Comparison of ENCODE assay signal across 9 mouse cellular contexts in genomic region chr19:53084735-53085134, GRCm38 (mm10). TPM values are rescaled to one million over a fixed set of nuclear protein-coding genes. Genes with fewer than 3 reads are reported as not detected.
DNase-seq lines count a peak whose midpoint lies in the region; ATAC-seq and TF ChIP-seq lines count a peak whose summit lies in the region.
"Had no signal": no experiment of that assay in that cellular context is flagged by ENCODE, and none has a peak within 500 bp of the region (broad histone marks: within the 10 kb centered on the region; RNA-seq: fewer than 3 reads in every experiment).

No protein-coding gene starts in this region.

- no peak for TF ChIP-seq EP300 in heart, postnatal 0 days (IDR thresholded peaks at IDR 0.05; ENCODE audit: low read depth)

- H3K4me3 ChIP-seq in heart, postnatal 0 days (ENCODE audit: low read depth, low read length): no peak overlapping the region
- no peak overlapping the region for H3K4me3 ChIP-seq in lung, embryonic 16.5 days (ENCODE audit: low read length)
- H3K4me3 ChIP-seq in hindbrain, embryonic 11.5 days (ENCODE audit: low read depth, low read length): no peak overlapping the region
- H3K4me3 ChIP-seq: megakaryocyte, embryonic 14.5 days had no signal

- DNase-seq in gastrocnemius, postnatal 25 days: peak; percentile 28
- DNase-seq in gastrocnemius, adult 8-10 months (ENCODE audit: low spot score in 2 of 2): no peak
- peak; percentile 72 for DNase-seq in cerebellum, adult 9-11 months
- peak; percentile 59 for DNase-seq in heart, postnatal 0 days (ENCODE audit: low spot score)
- DNase-seq in hindbrain, embryonic 11.5 days (ENCODE audit: low spot score): no peak
- DNase-seq in frontal cortex, postnatal 36 days (ENCODE audit: low spot score in 2 of 2): no peak

- H3K4me2 ChIP-seq in heart, postnatal 0 days (ENCODE audit: low read depth, low read length): no peak overlapping the region
- peak overlapping the region; percentile 22; the same call in 1 of the 2 replicates for H3K4me2 ChIP-seq in lung, embryonic 16.5 days (ENCODE audit: low read depth, low read length)
- H3K4me2 ChIP-seq in hindbrain, embryonic 11.5 days (replicated peaks; ENCODE audit: low read depth, low read length): no peak overlapping the region

- TF ChIP-seq CTCF in heart, postnatal 0 days (IDR thresholded peaks at IDR 0.05; ENCODE audit: low read depth): no peak

- no peaks in the 10 kb centered on the region for H3K9me3 ChIP-seq in heart, postnatal 0 days (replicated peaks; ENCODE audit: control insufficient read depth, low read length)
- no peaks in the 10 kb centered on the region for H3K9me3 ChIP-seq in lung, embryonic 16.5 days (ENCODE audit: control insufficient read depth, low read length)
- H3K9me3 ChIP-seq in hindbrain, embryonic 11.5 days (ENCODE audit: control insufficient read depth, low read length): no peaks in the 10 kb centered on the region

- H3K36me3 ChIP-seq in heart, postnatal 0 days (replicated peaks; ENCODE audit: control insufficient read depth, insufficient read depth, low read length): no peaks in the 10 kb centered on the region
- no peaks in the 10 kb centered on the region for H3K36me3 ChIP-seq in lung, embryonic 16.5 days (ENCODE audit: control insufficient read depth, insufficient read depth, low read length)
- no peaks in the 10 kb centered on the region for H3K36me3 ChIP-seq in hindbrain, embryonic 11.5 days (ENCODE audit: control insufficient read depth, insufficient read depth, low read length)

- ATAC-seq in heart, postnatal 0 days (ENCODE audit: insufficient read depth, low read depth): no peak
- peak; percentile 69 for ATAC-seq in lung, embryonic 16.5 days (ENCODE audit: low read depth)
- no peak for ATAC-seq in inflammation-experienced regulatory T-cells, adult 6 months
- ATAC-seq in hindbrain, embryonic 11.5 days (ENCODE audit: low FRiP score): no peak

- H3K9ac ChIP-seq in heart, postnatal 0 days (replicated peaks; ENCODE audit: low read depth, low read length): no peak overlapping the region
- H3K9ac ChIP-seq in lung, embryonic 16.5 days (ENCODE audit: low read length): no peak overlapping the region
- H3K9ac ChIP-seq in hindbrain, embryonic 11.5 days (ENCODE audit: low read depth, low read length): no peak overlapping the region

- no peaks in the 10 kb centered on the region; the same call in 1 of the 2 replicates for H3K4me1 ChIP-seq in heart, postnatal 0 days (ENCODE audit: control insufficient read depth, insufficient read depth)
- peaks cover 62% of the 10 kb centered on the region for H3K4me1 ChIP-seq in lung, embryonic 16.5 days (replicated peaks; ENCODE audit: control insufficient read depth, insufficient read depth, low read length)
- H3K4me1 ChIP-seq in hindbrain, embryonic 11.5 days (replicated peaks; ENCODE audit: control insufficient read depth, insufficient read depth, low read length): no peaks in the 10 kb centered on the region

- 55% methylated on average over 5 of the region's 5 CpGs for WGBS in heart, postnatal 0 days
- 8% methylated on average over 5 of the region's 5 CpGs for WGBS in lung, embryonic 16.5 days
- WGBS in hindbrain, embryonic 11.5 days: 64% methylated on average over 5 of the region's 5 CpGs

- H3K27ac ChIP-seq in heart, postnatal 0 days (ENCODE audit: low read depth): no peak overlapping the region
- peak overlapping the region; percentile 76 for H3K27ac ChIP-seq in lung, embryonic 16.5 days (ENCODE audit: low read length)
- no peak overlapping the region for H3K27ac ChIP-seq in hindbrain, embryonic 11.5 days (ENCODE audit: low read depth, low read length)

- no peaks in the 10 kb centered on the region for H3K27me3 ChIP-seq in heart, postnatal 0 days (ENCODE audit: control insufficient read depth, insufficient read depth, low read length)
- H3K27me3 ChIP-seq in lung, embryonic 16.5 days (ENCODE audit: control insufficient read depth, insufficient read depth, low read depth, low read length): no peaks in the 10 kb centered on the region
- H3K27me3 ChIP-seq in hindbrain, embryonic 11.5 days (ENCODE audit: control insufficient read depth, insufficient read depth, low read length): no peaks in the 10 kb centered on the region

RNA-seq across cellular contexts. Expression of gene Xpnpep1, which starts 44.7 kb away (rescaled TPM):
- total RNA-seq in gastrocnemius, postnatal 25 days (2021): 10 to 100 TPM; 52.6 to 57.3 TPM
- 10 to 100 TPM; 37.7 to 45.2 (median 39.7) TPM for total RNA-seq in gastrocnemius, adult 8-10 months (2022)
- 107 and 134 TPM in 2 replicates for total RNA-seq in heart, postnatal 0 days (2014; rRNA removed; ENCODE audit: low replicate concordance)
- polyA plus RNA-seq in heart, postnatal 0 days (2015; fragmentation: Nextera tagmentation; extraction: Ambion mirVana): 106 and 119 TPM in 2 replicates
- 148 and 169 TPM in 2 replicates for polyA plus RNA-seq in lung, embryonic 16.5 days (2015; fragmentation: Nextera tagmentation; extraction: Ambion mirVana)
- polyA plus RNA-seq in inflammation-experienced regulatory T-cells, adult 6 months (2017; shearing (Covaris generic)): 10 to 100 TPM; 53.6 to 68.4 (median 60.5) TPM
- polyA plus RNA-seq in hindbrain, embryonic 11.5 days (2014; fragmentation: Nextera tagmentation; extraction: Ambion mirVana): 132 and 163 TPM in 2 replicates

RNA-seq across cellular contexts. Expression of gene Add3, which starts 55.5 kb away (rescaled TPM):
- 10 to 100 TPM; 21.4 to 24.3 TPM for total RNA-seq in gastrocnemius, postnatal 25 days (2021)
- total RNA-seq in gastrocnemius, adult 8-10 months (2022): 10 to 100 TPM; 17.4 to 25.8 (median 20.8) TPM
- total RNA-seq in heart, postnatal 0 days (2014; rRNA removed; ENCODE audit: low replicate concordance): 62.1 and 78.8 TPM in 2 replicates
- polyA plus RNA-seq in heart, postnatal 0 days (2015; fragmentation: Nextera tagmentation; extraction: Ambion mirVana): 81.2 and 82.9 TPM in 2 replicates
- 91.3 and 101 TPM in 2 replicates for polyA plus RNA-seq in lung, embryonic 16.5 days (2015; fragmentation: Nextera tagmentation; extraction: Ambion mirVana)
- 100 to 1,000 TPM; 100 to 138 (median 112) TPM for polyA plus RNA-seq in inflammation-experienced regulatory T-cells, adult 6 months (2017; shearing (Covaris generic))
- 46.6 and 51.6 TPM in 2 replicates for polyA plus RNA-seq in hindbrain, embryonic 11.5 days (2014; fragmentation: Nextera tagmentation; extraction: Ambion mirVana)

Comparison
In these comparisons a context has a peak if more than half of its experiments do, and no peak if none do; other contexts are left out.
1. DNase-seq: peak in gastrocnemius, postnatal 25 days (single experiment), cerebellum, adult 9-11 months (single experiment) and heart, postnatal 0 days (single experiment); none in gastrocnemius, adult 8-10 months (0 of 2), hindbrain, embryonic 11.5 days (single experiment) and frontal cortex, postnatal 36 days (0 of 2).